Mouse (Mus musculus): Measurements from ENCODE around the gene Olfr315. TPM values are rescaled to one million over a fixed set of nuclear protein-coding genes. Genes with fewer than 3 reads are reported as not detected.
"Not testable (repeated sequence)": the region's sequence is repeated elsewhere in the genome, so short reads cannot be mapped to it uniquely, and the experiment has no call there.

Olfr315 gene
- polyA plus RNA-seq, 1 experiment: not detected

DNA sequence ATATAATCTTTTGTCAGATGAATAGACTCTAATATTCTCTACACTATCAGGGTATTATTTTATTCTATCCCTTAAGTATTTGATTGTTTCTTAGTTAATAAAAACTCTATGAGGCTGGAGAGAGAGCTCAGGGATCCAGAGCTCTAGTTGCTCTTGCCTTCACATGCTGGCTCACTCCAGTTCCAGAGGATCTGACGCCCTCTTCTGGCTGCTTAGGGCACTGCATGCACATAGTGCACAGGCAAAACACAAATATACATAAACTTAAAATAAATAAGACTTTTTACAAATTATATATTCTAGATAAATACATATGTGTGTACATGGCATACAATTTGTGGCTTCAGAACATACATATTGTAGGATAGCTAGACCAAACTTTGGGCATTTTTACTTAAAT is 39.0 kb downstream of the Olfr315 start:
- H3K27me3 ChIP-seq (replicated peaks): peaks cover 5% of the 10 kb centered on the region
- H3K9me3 ChIP-seq: peaks cover 3% of the 10 kb centered on the region; the same call in 1 of the 2 replicates
- no peak overlapping the region for H3K4me3 ChIP-seq (replicated peaks)
- TF ChIP-seq GATA1 (IDR thresholded peaks at IDR 0.05; ENCODE audit: borderline replicate concordance, low read length) (no peak), FLI1 (IDR thresholded peaks at IDR 0.05; ENCODE audit: low read length) (no peak)
- H3K36me3 ChIP-seq (replicated peaks; ENCODE audit: low read length): no peaks in the 10 kb centered on the region
- H3K4me1 ChIP-seq: peaks cover 19% of the 10 kb centered on the region

- not testable (repeated sequence) for H3K9me3 ChIP-seq; H3K36me3 ChIP-seq (replicated peaks; ENCODE audit: low read length); H3K27me3 ChIP-seq (replicated peaks); H3K4me3 ChIP-seq (replicated peaks)
- peaks cover 18% of the 10 kb centered on the region for H3K4me1 ChIP-seq
Observed at GRCm38 (mm10) chr11:58814700-58815099, 41.7 kb downstream of the Olfr315 start, which contains the start of gene Olfr313. Gene Olfr313 (plus strand): TSS chr11:58815000.

DNA sequence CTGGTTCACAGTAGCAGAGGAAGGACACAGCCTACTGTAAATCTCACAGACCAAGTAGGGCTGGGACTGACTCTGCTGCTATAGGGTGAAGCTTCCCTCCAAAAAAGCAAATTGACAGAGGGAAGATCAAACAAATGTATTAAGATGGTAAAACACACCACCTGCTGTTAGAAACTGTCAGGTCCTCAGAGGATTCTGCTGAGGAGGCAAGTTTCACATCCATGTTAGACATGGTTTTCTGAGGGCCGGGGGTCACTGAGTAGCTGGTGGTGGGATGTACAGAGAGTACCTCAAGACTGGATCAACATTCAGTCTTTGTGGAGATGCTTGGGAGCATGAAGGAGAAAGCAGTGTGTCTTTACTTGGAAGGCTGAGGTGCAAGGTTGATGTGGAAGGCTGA is 42.7 kb downstream of the Olfr315 start:
- TF ChIP-seq FLI1 (IDR thresholded peaks at IDR 0.05; ENCODE audit: low read length): no peak
- TF ChIP-seq GATA1 (IDR thresholded peaks at IDR 0.05; ENCODE audit: borderline replicate concordance, low read length): no peak
- H3K4me1 ChIP-seq: peaks cover 8% of the 10 kb centered on the region
- no peaks in the 10 kb centered on the region for H3K9me3 ChIP-seq
- H3K4me3 ChIP-seq (replicated peaks): no peak overlapping the region
- peaks cover 5% of the 10 kb centered on the region for H3K27me3 ChIP-seq (replicated peaks)
- H3K36me3 ChIP-seq (replicated peaks; ENCODE audit: low read length): no peaks in the 10 kb centered on the region

DNA sequence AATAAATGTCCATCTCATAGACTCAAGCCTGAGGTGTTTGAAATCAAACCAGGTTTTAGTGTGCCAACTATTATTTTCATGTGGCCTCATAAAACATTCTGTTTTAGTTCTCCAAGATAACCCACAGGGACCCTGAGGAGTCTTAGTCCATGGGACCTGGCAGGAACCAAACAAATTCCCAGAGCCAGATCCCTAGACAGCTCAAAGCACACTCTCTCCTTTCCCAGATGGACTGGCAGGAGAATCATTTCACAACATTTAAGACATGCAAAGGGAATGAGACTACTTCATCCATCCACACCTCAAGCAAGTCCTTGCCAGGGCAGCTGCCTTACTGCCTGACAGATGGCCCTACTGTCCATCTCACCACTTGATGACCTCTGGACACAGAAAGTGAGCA is 55.9 kb downstream of the Olfr315 start, which contains the start of gene Olfr312:
Olfr312 (plus strand) TSS at position 301 of the 400 bp plus-strand sequence.
- H3K27me3 ChIP-seq (replicated peaks); H3K36me3 ChIP-seq (replicated peaks; ENCODE audit: low read length); H3K4me3 ChIP-seq (replicated peaks); H3K9me3 ChIP-seq; H3K4me1 ChIP-seq: not testable (repeated sequence)

GRCm38 (mm10) chr11:58829764-58830163 is 56.8 kb downstream of the Olfr315 start:
- Histone ChIP-seq H3K4me1 (0 out of 2 replicates have a peak, but pooled peaks cover 6% of the 10 kb centered on the region), H3K36me3 (replicated peaks; ENCODE audit: low read length) (no peaks in the 10 kb centered on the region), H3K4me3 (replicated peaks) (no peak overlapping the region), H3K9me3 (no peaks in the 10 kb centered on the region), H3K27me3 (replicated peaks) (peaks cover 7% of the 10 kb centered on the region)
- no peak for TF ChIP-seq FLI1 (IDR thresholded peaks at IDR 0.05; ENCODE audit: low read length)
- TF ChIP-seq GATA1 (IDR thresholded peaks at IDR 0.05; ENCODE audit: borderline replicate concordance, low read length): no peak

Other genes with a start within 250 kb of the Olfr315 start
- not detected in 2 replicates for gene Olfr330, start 238.4 kb upstream of the Olfr315 start, polyA plus RNA-seq (2012; ENCODE audit: insufficient read depth, low replicate concordance)
- not detected in 2 replicates for gene Olfr329-ps, start 226.8 kb upstream of the Olfr315 start, polyA plus RNA-seq (2012; ENCODE audit: insufficient read depth, low replicate concordance)
- 0.44 TPM in 1 of 2 replicates, not detected in the other for gene Olfr328, start 217.6 kb upstream of the Olfr315 start, polyA plus RNA-seq (2012; ENCODE audit: insufficient read depth, low replicate concordance)
- gene Olfr224, start 202.6 kb upstream of the Olfr315 start, polyA plus RNA-seq (2012; ENCODE audit: insufficient read depth, low replicate concordance): not detected in 2 replicates
- not detected in 2 replicates for gene Olfr325, start 195.5 kb upstream of the Olfr315 start, polyA plus RNA-seq (2012; ENCODE audit: insufficient read depth, low replicate concordance)
- gene Olfr324, start 178.1 kb upstream of the Olfr315 start, polyA plus RNA-seq (2012; ENCODE audit: insufficient read depth, low replicate concordance): not detected in 2 replicates
- gene 2210407C18Rik, start 157.1 kb upstream of the Olfr315 start, polyA plus RNA-seq (2012; ENCODE audit: insufficient read depth, low replicate concordance): not detected in 2 replicates
- not detected in 2 replicates for gene Olfr323, start 142.7 kb upstream of the Olfr315 start, polyA plus RNA-seq (2012; ENCODE audit: insufficient read depth, low replicate concordance)
- 7.9 and 18.0 TPM in 2 replicates for gene Trim58, start 132.7 kb upstream of the Olfr315 start, polyA plus RNA-seq (2012; ENCODE audit: insufficient read depth, low replicate concordance)
- gene Olfr322, start 114.4 kb upstream of the Olfr315 start, polyA plus RNA-seq (2012; ENCODE audit: insufficient read depth, low replicate concordance): not detected in 2 replicates
- not detected in 2 replicates for gene Olfr320, start 92.1 kb upstream of the Olfr315 start, polyA plus RNA-seq (2012; ENCODE audit: insufficient read depth, low replicate concordance)
- not detected in 2 replicates for gene Olfr319, start 74.0 kb upstream of the Olfr315 start, polyA plus RNA-seq (2012; ENCODE audit: insufficient read depth, low replicate concordance)
- not detected in 2 replicates for gene Olfr318, start 49.2 kb upstream of the Olfr315 start, polyA plus RNA-seq (2012; ENCODE audit: insufficient read depth, low replicate concordance)
- not detected in 2 replicates for gene Olfr317, start 34.0 kb upstream of the Olfr315 start, polyA plus RNA-seq (2012; ENCODE audit: insufficient read depth, low replicate concordance)
- gene Olfr316, start 20.5 kb upstream of the Olfr315 start, polyA plus RNA-seq (2012; ENCODE audit: insufficient read depth, low replicate concordance): not detected in 2 replicates
- gene Olfr314, start 9.8 kb downstream of the Olfr315 start, polyA plus RNA-seq (2012; ENCODE audit: insufficient read depth, low replicate concordance): 3.7 TPM in 1 of 2 replicates, not detected in the other
- gene Fam183b, start 28.8 kb downstream of the Olfr315 start, polyA plus RNA-seq (2012; ENCODE audit: insufficient read depth, low replicate concordance): not detected in 2 replicates
- not detected in 2 replicates for gene Olfr313, start 41.8 kb downstream of the Olfr315 start, polyA plus RNA-seq (2012; ENCODE audit: insufficient read depth, low replicate concordance)
- gene Olfr312, start 56.0 kb downstream of the Olfr315 start, polyA plus RNA-seq (2012; ENCODE audit: insufficient read depth, low replicate concordance): not detected in 2 replicates
- gene Olfr311, start 66.1 kb downstream of the Olfr315 start, polyA plus RNA-seq (2012; ENCODE audit: insufficient read depth, low replicate concordance): not detected in 2 replicates
- not detected in 2 replicates for gene Gm12258, start 74.0 kb downstream of the Olfr315 start, polyA plus RNA-seq (2012; ENCODE audit: insufficient read depth, low replicate concordance)
- gene 2810021J22Rik, start 94.0 kb downstream of the Olfr315 start, polyA plus RNA-seq (2012; ENCODE audit: insufficient read depth, low replicate concordance): 0.32 TPM in 1 of 2 replicates, not detected in the other
- 0.11 TPM in 1 of 2 replicates, not detected in the other for gene Zfp39, start 131.0 kb downstream of the Olfr315 start, polyA plus RNA-seq (2012; ENCODE audit: insufficient read depth, low replicate concordance)
- not detected in 2 replicates for gene Btnl10, start 144.7 kb downstream of the Olfr315 start, polyA plus RNA-seq (2012; ENCODE audit: insufficient read depth, low replicate concordance)
- gene Rnf187, start 165.7 kb downstream of the Olfr315 start, polyA plus RNA-seq (2012; ENCODE audit: insufficient read depth, low replicate concordance): 271 and 450 TPM in 2 replicates
- gene Hist3h2ba, start 175.7 kb downstream of the Olfr315 start, polyA plus RNA-seq (2012; ENCODE audit: insufficient read depth, low replicate concordance): 5.3 and 6.7 TPM in 2 replicates
- 16.9 TPM in 1 of 2 replicates, not detected in the other for gene Hist3h2a, start 181.5 kb downstream of the Olfr315 start, polyA plus RNA-seq (2012; ENCODE audit: insufficient read depth, low replicate concordance)
- gene Trim17, start 181.5 kb downstream of the Olfr315 start, polyA plus RNA-seq (2012; ENCODE audit: insufficient read depth, low replicate concordance): 11.3 and 13.8 TPM in 2 replicates
- 12.8 and 20.1 TPM in 2 replicates for gene Trim11, start 204.9 kb downstream of the Olfr315 start, polyA plus RNA-seq (2012; ENCODE audit: insufficient read depth, low replicate concordance)

Measured in megakaryocyte, embryonic 14.5 days (primary cell).